Mouse (Mus musculus): Measurements from ENCODE around the gene Traf1.

- TF ChIP-seq CTCF (IDR thresholded peaks at IDR 0.05; ENCODE audit: control insufficient read depth, insufficient read depth, insufficient replicate concordance, low read depth, low read length) (no peak), POLR2A (IDR thresholded peaks at IDR 0.05; ENCODE audit: control insufficient read depth, low read depth, low read length) (no peak)
These were observed 66.0 kb downstream of the Traf1 start for GRCm38 (mm10) chr2:34895503-34896113.
